Mouse (Mus musculus) lung, embryonic 14.5 days (tissue): ENCODE results near the gene Macf1. TPM values are rescaled to one million over a fixed set of nuclear protein-coding genes. Genes with fewer than 3 reads are reported as not detected.

ENCODE experiments used
- ATAC-seq: fragments of 200-750 bp; cut with Nextera tagmentation; 2 replicates; pipeline ENCODE4 v1.8.0; 2017; ENCODE audit warnings: mild to moderate bottlenecking, moderate TSS enrichment, moderate library complexity; ENCODE audit not compliant: insufficient read depth
- DNase-seq: peaks from one replicate; pipeline ENCODE4 v3.0.0-alpha.2; 2015
- H3K27ac ChIP-seq: fragments of 300-500 bp; sonication (generic); 2 replicates; pipeline ENCODE4 v1.5.1; 2014; ENCODE audit warnings: low read depth, mild to moderate bottlenecking, moderate library complexity
- H3K27me3 ChIP-seq: fragments of 300-500 bp; sonication (generic); 2 replicates; pipeline ENCODE4 v1.6.1; 2014; ENCODE audit warnings: low read length, control low read depth; ENCODE audit not compliant: insufficient read depth
- H3K36me3 ChIP-seq: fragments of 300-500 bp; sonication (generic); 2 replicates; pipeline ENCODE4 v1.6.1; 2014; ENCODE audit warnings: control low read depth; ENCODE audit not compliant: insufficient read depth
- H3K4me1 ChIP-seq: fragments of 300-500 bp; sonication (generic); 2 replicates; pipeline ENCODE4 v1.6.1; 2014; ENCODE audit warnings: antibody characterized with exemption, control low read depth; ENCODE audit not compliant: insufficient read depth
- H3K4me2 ChIP-seq: fragments of 300-500 bp; sonication (generic); 2 replicates; pipeline ENCODE4 v1.6.1; 2014; ENCODE audit warnings: mild to moderate bottlenecking
- H3K4me3 ChIP-seq: fragments of 300-500 bp; sonication (generic); 2 replicates; pipeline ENCODE4 v1.5.1; 2014; ENCODE audit warnings: low read depth, low read length
- H3K9ac ChIP-seq: fragments of 300-500 bp; sonication (generic); 2 replicates; pipeline ENCODE4 v1.6.1; 2014
- H3K9me3 ChIP-seq: fragments of 300-500 bp; sonication (generic); 2 replicates; pipeline ENCODE4 v1.6.1; 2016; ENCODE audit warnings: low read depth, low read length, control low read depth
- CTCF ChIP-seq: IDR thresholded peaks from 2 replicates; pipeline ENCODE4 v1.5.1; 2016; ENCODE audit warnings: antibody characterized with exemption, low read depth
- WGBS: fragments of 180-500 bp; shearing (Covaris S2); extraction: QIAGEN DNeasy Blood & Tissue Kit; methylation state at CpG from one replicate; pipeline ENCODE4 v1.1.7; 2014; 5-methylcytosine and 5-hydroxymethylcytosine counted together
- polyA plus RNA-seq: library from polyadenylated mRNA; unstranded; fragments of >200 nt; fragmentation: Nextera tagmentation; extraction: Ambion mirVana; gene quantifications from 2 replicates; pipeline ENCODE4 v1.2.1, GENCODE M21; 2014

The Macf1 gene
- polyA plus RNA-seq, 1 experiment from 2014 or later: 103 TPM

GRCm38 (mm10) chr4:123624438-123624837 lies 59.7 kb downstream of the Macf1 start:
- TF ChIP-seq CTCF: no peak
- Histone ChIP-seq H3K9me3 (no peaks in the 10 kb centered on the region), H3K27me3 (no peaks in the 10 kb centered on the region), H3K4me2 (peak overlapping the region; percentile 18; the same call in 1 of the 2 replicates), H3K36me3 (no peaks in the 10 kb centered on the region), H3K4me1 (peaks cover 27% of the 10 kb centered on the region), H3K4me3 (no peak overlapping the region), H3K9ac (no peak overlapping the region), H3K27ac (peak overlapping the region; percentile 72)
- DNase-seq: peak; percentile 81
- WGBS: 8% methylated on average over 5 of the region's 5 CpGs
- ATAC-seq: peak; percentile 52

GRCm38 (mm10) chr4:123623742-123624151 lies 60.4 kb downstream of the Macf1 start:
- 0 out of 2 replicates have a peak overlapping the region, but pooled peaks have one; percentile 3 for H3K4me2 ChIP-seq
- TF ChIP-seq CTCF: no peak
- no peak overlapping the region for H3K4me3 ChIP-seq
- no peak overlapping the region for H3K9ac ChIP-seq
- WGBS: 37% methylated on average over 5 of the region's 5 CpGs
- peak overlapping the region; percentile 72 for H3K27ac ChIP-seq
- no peaks in the 10 kb centered on the region for H3K27me3 ChIP-seq
- H3K36me3 ChIP-seq: no peaks in the 10 kb centered on the region
- peak; percentile 66 for DNase-seq
- peaks cover 27% of the 10 kb centered on the region for H3K4me1 ChIP-seq
- H3K9me3 ChIP-seq: no peaks in the 10 kb centered on the region
- 0 out of 2 replicates have a peak, but pooled peaks have one; percentile 14 for ATAC-seq

GRCm38 (mm10) chr4:123621732-123622131 lies 62.4 kb downstream of the Macf1 start:
- no peak overlapping the region for H3K4me2 ChIP-seq
- DNase-seq: no peak
- TF ChIP-seq CTCF: no peak
- peaks cover 38% of the 10 kb centered on the region for H3K4me1 ChIP-seq
- no peak overlapping the region for H3K4me3 ChIP-seq
- H3K9me3 ChIP-seq: no peaks in the 10 kb centered on the region
- H3K9ac ChIP-seq: no peak overlapping the region
- H3K27me3 ChIP-seq: no peaks in the 10 kb centered on the region
- H3K27ac ChIP-seq: 0 out of 2 replicates have a peak overlapping the region, but pooled peaks have one; percentile 9
- no peaks in the 10 kb centered on the region for H3K36me3 ChIP-seq
- no peak for ATAC-seq

- H3K36me3 ChIP-seq: no peaks in the 10 kb centered on the region
- H3K4me2 ChIP-seq: no peak overlapping the region
- H3K4me1 ChIP-seq: peaks cover 27% of the 10 kb centered on the region
- H3K27ac ChIP-seq: peak overlapping the region; percentile 89; the same call in 1 of the 2 replicates
- no peak for TF ChIP-seq CTCF
- H3K27me3 ChIP-seq: no peaks in the 10 kb centered on the region
- H3K4me3 ChIP-seq: no peak overlapping the region
- no peak for ATAC-seq
- DNase-seq: no peak
- 63% methylated on average over 5 of the region's 5 CpGs for WGBS
- H3K9me3 ChIP-seq: no peaks in the 10 kb centered on the region
- no peak overlapping the region for H3K9ac ChIP-seq
These were observed 66.3 kb downstream of the Macf1 start for GRCm38 (mm10) chr4:123617727-123618389.

- TF ChIP-seq CTCF: no peak
- no peak overlapping the region for H3K9ac ChIP-seq
- no peak overlapping the region for H3K4me2 ChIP-seq
- no peaks in the 10 kb centered on the region for H3K36me3 ChIP-seq
- ATAC-seq: peak; percentile 82
- no peaks in the 10 kb centered on the region for H3K27me3 ChIP-seq
- no peak overlapping the region for H3K4me3 ChIP-seq
- no peaks in the 10 kb centered on the region for H3K9me3 ChIP-seq
- 31% methylated on average over 4 of the region's 4 CpGs for WGBS
- H3K4me1 ChIP-seq: peaks cover 22% of the 10 kb centered on the region
- H3K27ac ChIP-seq: peak overlapping the region; percentile 89
- peak; percentile 80 for DNase-seq
These were observed 67.2 kb downstream of the Macf1 start for GRCm38 (mm10) chr4:123616971-123617370.

GRCm38 (mm10) chr4:123616501-123616900 lies 67.7 kb downstream of the Macf1 start:
- H3K9ac ChIP-seq: no peak overlapping the region
- H3K4me3 ChIP-seq: no peak overlapping the region
- no peak overlapping the region for H3K4me2 ChIP-seq
- H3K4me1 ChIP-seq: peaks cover 22% of the 10 kb centered on the region
- ATAC-seq: peak; percentile 83
- TF ChIP-seq CTCF: no peak
- H3K27ac ChIP-seq: peak overlapping the region; percentile 89
- H3K27me3 ChIP-seq: no peaks in the 10 kb centered on the region
- no peaks in the 10 kb centered on the region for H3K9me3 ChIP-seq
- no peaks in the 10 kb centered on the region for H3K36me3 ChIP-seq
- DNase-seq: peak; percentile 77

- H3K9ac ChIP-seq: peak overlapping the region; percentile 49
These were observed 70.7 kb downstream of the Macf1 start for GRCm38 (mm10) chr4:123613309-123613947.

More at GRCm38 (mm10) chr4:123613309-123613947, 70.7 kb downstream of the Macf1 start:
- Histone ChIP-seq H3K27ac (peak overlapping the region; percentile 78), H3K9me3 (no peaks in the 10 kb centered on the region), H3K36me3 (no peaks in the 10 kb centered on the region; the same call in 1 of the 2 replicates), H3K4me3 (peak overlapping the region; percentile 34), H3K4me2 (peak overlapping the region; percentile 57), H3K4me1 (peaks cover 22% of the 10 kb centered on the region), H3K27me3 (no peaks in the 10 kb centered on the region)
- 41% methylated on average over 7 of the region's 7 CpGs for WGBS
- ATAC-seq (peak; percentile 65), DNase-seq (peak; percentile 71)
- TF ChIP-seq CTCF: no peak
